Mouse (Mus musculus) Muller cell, postnatal 12 days (primary cell): Measurements from ENCODE around the gene 4933411K16Rik.
"Not testable (repeated sequence)": the region's sequence is repeated elsewhere in the genome, so short reads cannot be mapped to it uniquely, and the experiment has no call there.

Experiments
- DNase-seq: peaks from one replicate; pipeline ENCODE4 v3.0.0-alpha.2; 2015; ENCODE audit errors: inconsistent ontology term

The 4933411K16Rik gene

GRCm38 (mm10) chr19:42078566-42078965, 26.5 kb downstream of the 4933411K16Rik start:
- no peak for DNase-seq

GRCm38 (mm10) chr19:42079006-42079405, 27.0 kb downstream of the 4933411K16Rik start:
- no peak for DNase-seq

GRCm38 (mm10) chr19:42079950-42080349, 27.9 kb downstream of the 4933411K16Rik start:
- peak; percentile 95 for DNase-seq

GRCm38 (mm10) chr19:42080469-42080868, 28.4 kb downstream of the 4933411K16Rik start:
- DNase-seq, result no peak

GRCm38 (mm10) chr19:42081613-42082012, 29.6 kb downstream of the 4933411K16Rik start:
- not testable (repeated sequence) for DNase-seq

GRCm38 (mm10) chr19:42085690-42086089, 33.6 kb downstream of the 4933411K16Rik start:
- DNase-seq, result peak; percentile 6

- DNase-seq, result peak; percentile 96
These were observed 34.1 kb downstream of the 4933411K16Rik start, which contains the start of gene Morn4 for GRCm38 (mm10) chr19:42086166-42086565. TSS of gene Morn4 (minus strand) at chr19:42086357.

- DNase-seq, result peak; percentile 17
These were observed 37.2 kb downstream of the 4933411K16Rik start for GRCm38 (mm10) chr19:42089103-42089747.

- peak; percentile 99 for DNase-seq
These were observed 37.9 kb downstream of the 4933411K16Rik start, which contains the start of gene Pi4k2a for GRCm38 (mm10) chr19:42089748-42090595. TSS of gene Pi4k2a (plus strand) at chr19:42090470.

- DNase-seq, result peak; percentile 71
These were observed 38.6 kb downstream of the 4933411K16Rik start for GRCm38 (mm10) chr19:42090637-42091141.

GRCm38 (mm10) chr19:42099406-42099805, 47.4 kb downstream of the 4933411K16Rik start:
- DNase-seq, result peak; percentile 6
